Mouse (Mus musculus) CD4-positive helper T cell, adult 2 months (primary cell): ENCODE results near the gene 4930550L24Rik.

Experiments used
- DNase-seq: peaks from one replicate; pipeline ENCODE4 v3.0.0-alpha.2; 2012; ENCODE audit warnings: low read depth, missing footprints, low spot score

Gene 4930550L24Rik

DNA sequence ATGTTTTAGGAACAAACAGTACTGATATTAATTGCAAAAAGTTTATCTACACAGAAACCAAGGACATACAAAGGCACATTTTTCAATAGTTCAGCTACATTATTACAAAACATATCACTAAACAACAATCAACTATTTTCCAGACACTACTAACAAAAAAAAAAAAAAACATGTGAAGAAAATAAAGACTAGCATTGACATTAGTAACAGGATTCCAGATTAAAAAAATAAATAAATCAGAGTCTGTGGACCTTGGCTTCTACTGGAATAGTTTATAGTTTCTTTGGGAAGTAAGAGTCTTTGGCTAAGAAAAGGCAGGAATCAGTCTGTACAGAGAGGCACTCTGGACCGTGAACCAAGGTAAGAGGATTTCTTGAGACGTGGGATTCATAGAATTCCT is at the start of gene 4930550L24Rik:
Gene 4930550L24Rik, plus strand, starts transcription at position 301 of the 400 bp plus-strand sequence.
- DNase-seq = no peak

DNA sequence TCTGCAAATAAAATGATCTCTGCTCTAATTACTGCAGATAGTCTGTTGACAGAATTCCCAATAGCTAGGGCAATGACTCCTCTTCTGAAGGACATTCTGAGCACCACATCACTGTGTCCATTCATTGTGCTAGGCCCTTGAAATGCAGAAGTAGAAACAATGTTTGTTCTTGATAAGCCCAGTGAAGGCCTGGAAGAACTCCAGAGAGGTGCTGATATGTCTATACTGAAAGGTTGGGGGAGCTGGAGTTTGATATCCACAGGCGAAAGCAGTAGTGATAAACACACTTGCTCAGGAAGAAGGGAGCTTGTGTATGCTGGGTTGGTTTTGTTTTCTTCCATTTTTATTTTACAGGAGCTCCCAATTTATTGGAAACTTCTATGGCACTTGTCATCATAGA is 8.4 kb upstream of the 4930550L24Rik start:
- DNase-seq = no peak

DNA sequence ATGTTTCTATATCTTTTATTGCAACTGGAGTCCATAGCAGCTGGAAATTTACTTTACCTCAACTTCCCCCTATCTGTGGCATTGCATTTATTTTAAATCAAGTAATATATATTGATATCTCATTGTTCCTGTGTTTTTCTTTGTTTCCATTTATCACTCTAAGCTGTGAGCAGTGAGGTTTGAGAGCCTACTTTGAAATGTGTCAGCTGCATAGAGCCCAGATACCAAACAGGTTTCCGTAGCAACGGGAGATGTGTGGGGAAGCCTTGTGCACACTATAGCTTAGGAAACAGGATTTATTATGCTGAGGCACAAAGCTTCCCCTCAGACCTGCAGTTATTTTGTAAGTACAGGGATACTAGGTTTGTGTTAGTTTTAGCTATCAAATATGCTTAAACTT is 58.8 kb downstream of the 4930550L24Rik start:
- no peak for DNase-seq
